Mouse (Mus musculus) T-cell, adult 2 months (primary cell): ENCODE measurements around the gene Fam19a2.

ENCODE experiments used
- DNase-seq: peaks from one replicate; pipeline ENCODE4 v3.0.0; 2022; ENCODE audit warnings: low spot score

The Fam19a2 gene

GRCm38 (mm10) chr10:123263876-123264309 is at the start of gene Fam19a2:
Fam19a2 (plus strand) TSS chr10:123263996.
- peak; percentile 8 for DNase-seq

DNA sequence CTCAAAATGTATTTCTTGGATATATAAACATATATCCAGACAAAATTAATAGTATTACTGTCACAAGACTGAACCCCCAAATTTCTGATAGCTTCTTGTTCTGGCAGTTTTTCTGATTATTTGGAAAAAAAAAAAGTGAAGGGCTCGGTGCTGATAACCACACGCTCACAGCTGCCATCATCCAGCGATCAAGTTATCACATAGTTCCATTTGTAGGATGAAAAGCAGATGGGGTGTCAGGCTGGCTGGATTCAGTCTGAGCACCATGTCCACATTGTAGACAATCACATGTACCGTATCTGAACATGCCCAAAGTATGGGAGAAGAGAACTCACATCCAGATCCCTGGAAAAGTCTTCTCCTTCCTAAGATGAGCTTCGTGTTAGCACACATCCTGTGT is 41.0 kb upstream of the Fam19a2 start:
- DNase-seq: no peak

DNA sequence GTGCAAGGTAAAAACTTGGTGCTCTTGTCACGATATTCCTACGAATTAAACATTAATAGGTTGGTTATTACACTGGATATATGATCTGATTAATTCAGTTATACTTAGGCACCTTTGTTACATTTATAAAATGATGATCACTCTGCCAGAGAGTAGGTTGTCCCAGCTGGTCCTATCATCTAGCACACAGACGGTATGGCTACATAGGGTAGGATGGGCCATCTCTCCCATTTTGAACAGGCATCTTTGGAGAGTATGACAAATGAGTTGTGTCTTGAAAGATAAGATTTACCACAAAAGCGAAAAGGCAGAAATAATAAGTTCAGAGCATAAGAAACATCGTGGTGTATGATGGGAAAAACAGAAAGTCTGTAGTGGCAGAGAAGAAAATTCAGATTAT is 34.4 kb upstream of the Fam19a2 start:
- no peak for DNase-seq

DNA sequence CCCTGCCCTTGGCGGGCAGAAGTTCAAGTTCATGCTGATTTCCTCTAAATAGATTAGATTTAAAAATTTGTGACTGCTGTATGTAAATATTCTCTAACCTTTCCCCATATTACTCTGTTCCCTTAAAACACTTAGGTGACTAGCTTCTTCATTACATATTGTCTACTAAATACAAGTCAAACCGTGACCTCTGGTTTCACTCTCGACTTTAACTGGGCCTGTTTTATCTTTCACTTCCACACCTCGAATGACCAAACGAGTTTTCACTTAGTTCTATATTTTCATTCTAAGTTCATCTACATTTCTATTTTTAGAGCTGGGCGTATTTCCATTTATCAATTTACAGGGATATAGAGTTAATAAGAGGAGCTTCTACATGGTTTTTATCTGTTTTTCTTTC is 15.7 kb upstream of the Fam19a2 start:
- no peak for DNase-seq

GRCm38 (mm10) chr10:123251904-123252303 is 11.9 kb upstream of the Fam19a2 start:
- no peak for DNase-seq

DNA sequence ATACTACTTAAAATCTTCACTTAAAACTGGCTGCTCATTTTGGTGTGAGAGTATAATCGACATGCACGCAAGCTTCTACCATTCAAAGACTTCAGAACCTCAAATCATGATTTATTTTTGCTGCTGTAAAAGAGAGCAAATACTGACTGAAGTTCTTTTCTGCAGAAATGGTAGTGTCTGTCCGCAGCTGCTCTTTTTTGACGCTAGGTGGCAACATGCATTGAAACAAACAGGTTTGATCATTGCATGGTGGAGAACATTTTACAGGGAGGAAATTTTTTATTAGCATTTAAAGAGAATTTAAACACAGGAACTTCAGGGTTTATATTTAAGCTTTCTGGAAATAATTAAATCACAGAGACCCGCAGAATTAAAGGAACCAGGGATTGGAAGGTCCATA is 9.5 kb upstream of the Fam19a2 start:
- DNase-seq: no peak

- DNase-seq: no peak
These were observed 8.0 kb upstream of the Fam19a2 start for GRCm38 (mm10) chr10:123255674-123256348.

DNA sequence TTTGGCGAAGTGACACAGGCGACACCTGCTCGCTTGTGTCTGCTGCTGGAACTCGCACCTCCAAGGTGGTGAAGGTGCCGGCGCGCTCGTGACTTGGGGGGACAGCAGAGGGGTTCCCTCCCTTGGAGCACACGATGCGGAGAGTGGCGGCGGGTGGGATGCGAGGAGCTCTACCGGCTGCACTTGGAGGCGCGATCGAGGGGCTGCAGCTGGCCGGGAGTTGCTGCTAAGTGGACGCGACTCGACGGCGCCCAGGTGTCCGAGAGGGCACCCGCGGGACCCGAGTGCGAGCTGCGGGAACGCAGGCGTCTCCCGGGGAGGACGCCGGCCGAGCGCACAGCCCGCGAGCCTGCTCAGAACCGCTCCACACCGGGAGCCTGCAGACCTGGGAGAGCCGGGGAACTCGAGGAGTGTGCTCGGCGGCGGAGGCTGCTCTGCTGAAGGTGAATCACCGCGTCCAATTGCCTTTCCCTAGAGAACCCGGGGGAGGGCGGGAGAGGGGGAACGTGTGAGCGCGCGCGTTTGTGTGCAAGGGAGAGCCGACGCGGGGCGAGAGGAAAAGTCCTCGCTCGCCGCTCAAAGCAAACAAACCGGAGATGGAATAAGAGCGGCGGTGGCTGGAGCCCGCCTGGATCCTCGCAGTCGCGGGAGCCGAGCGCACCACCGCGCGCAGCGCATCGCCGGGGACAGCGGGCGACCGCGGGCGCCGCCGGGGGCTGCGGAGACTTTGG is 830 bp downstream of the Fam19a2 start:
- no peak for DNase-seq

- DNase-seq: no peak
These were observed 1.5 kb downstream of the Fam19a2 start for GRCm38 (mm10) chr10:123265241-123265790.

DNA sequence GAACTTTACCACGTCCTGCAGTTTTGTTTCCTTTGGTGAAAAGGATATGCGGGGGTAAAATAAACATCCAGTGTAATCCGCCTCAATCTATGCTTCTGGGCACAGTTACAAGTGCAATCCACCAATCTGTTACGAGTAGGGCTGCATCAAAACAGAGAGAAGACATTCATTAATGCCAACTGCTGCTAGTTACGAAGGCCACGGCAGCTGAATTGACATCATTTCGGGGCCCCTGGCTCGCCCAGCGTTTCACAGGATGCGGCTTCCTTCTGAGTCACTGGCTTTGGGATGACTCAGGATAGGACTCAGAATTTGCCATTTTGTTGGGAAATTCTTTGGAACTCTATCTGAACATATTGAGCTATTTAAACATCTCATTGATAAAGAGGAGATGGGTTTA is 4.8 kb downstream of the Fam19a2 start:
- DNase-seq: no peak

DNA sequence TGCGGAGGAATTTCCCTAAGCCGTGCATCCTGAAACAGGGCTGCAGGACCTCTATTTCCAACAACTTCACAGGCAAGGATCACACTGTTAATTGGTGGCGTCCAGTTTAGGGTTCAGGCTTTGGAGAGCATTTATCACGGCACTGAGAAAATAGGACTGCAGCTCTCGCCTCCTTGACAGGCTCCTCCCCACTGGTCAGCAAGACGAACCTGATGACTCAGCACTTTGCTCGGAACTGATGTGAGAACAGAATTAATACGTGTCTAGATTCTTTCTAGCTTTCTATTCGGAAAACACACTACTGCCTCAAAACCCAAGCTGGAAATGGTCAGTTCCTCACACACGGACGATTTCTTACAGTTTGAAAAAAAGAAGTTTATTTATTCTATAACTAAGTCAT is 10.8 kb downstream of the Fam19a2 start:
- no peak for DNase-seq

GRCm38 (mm10) chr10:123307300-123307699 is 43.5 kb downstream of the Fam19a2 start:
- no peak for DNase-seq

DNA sequence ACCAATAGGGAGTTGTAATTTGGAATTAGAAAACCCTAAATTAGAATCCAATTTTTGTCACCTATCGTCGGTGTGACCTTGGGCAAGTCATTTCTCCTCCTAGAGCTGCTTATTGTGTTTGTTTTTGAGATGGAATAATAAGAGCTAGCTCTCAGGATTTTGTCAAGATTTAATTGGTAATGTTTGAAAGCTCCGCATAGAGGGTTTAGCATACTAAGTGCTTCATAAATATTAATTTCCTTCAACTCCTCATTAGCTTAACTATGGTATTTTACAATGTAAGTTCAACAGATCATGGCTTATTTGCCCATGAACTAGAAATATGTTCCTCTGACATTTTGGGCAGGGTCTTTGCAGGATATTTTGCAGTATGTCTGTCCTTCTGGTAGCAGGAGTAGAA is 62.5 kb downstream of the Fam19a2 start:
- DNase-seq: no peak

GRCm38 (mm10) chr10:123341280-123341679 is 77.5 kb downstream of the Fam19a2 start:
- no peak for DNase-seq

DNA sequence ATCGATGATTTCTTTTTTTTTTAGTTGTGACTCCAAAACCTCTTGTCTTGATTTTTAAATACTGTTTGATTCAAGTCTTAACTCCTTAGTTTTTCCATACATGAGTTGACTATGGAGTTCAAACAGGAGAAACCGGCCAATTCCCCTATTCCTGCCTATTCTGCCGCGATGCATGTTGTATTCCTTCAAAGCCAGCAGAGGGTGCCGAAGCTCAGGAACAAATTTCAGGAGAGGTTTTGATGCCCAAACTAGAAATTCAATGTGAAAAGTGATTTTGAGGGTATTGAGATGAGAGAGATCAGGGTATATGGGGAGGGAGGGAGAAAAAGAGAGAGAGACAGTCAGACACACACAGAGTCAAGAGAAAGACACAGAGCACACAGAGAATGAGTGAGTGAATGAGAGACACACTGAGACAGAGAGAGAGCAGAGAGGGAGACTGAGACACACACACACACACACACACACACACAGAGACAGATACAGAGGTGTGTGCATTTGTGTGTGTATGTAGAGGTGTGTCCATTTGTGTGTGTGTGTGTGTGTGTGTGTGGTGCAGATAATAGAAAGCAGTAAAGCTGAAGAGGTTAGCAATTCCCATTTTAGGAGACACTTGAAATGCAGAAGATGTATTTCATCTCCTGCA is 78.9 kb downstream of the Fam19a2 start:
- no peak for DNase-seq

GRCm38 (mm10) chr10:123346301-123346700 is 82.5 kb downstream of the Fam19a2 start:
- DNase-seq: no peak

GRCm38 (mm10) chr10:123353667-123354066 is 89.9 kb downstream of the Fam19a2 start:
- no peak for DNase-seq

GRCm38 (mm10) chr10:123357010-123357409 is 93.2 kb downstream of the Fam19a2 start:
- no peak for DNase-seq

DNA sequence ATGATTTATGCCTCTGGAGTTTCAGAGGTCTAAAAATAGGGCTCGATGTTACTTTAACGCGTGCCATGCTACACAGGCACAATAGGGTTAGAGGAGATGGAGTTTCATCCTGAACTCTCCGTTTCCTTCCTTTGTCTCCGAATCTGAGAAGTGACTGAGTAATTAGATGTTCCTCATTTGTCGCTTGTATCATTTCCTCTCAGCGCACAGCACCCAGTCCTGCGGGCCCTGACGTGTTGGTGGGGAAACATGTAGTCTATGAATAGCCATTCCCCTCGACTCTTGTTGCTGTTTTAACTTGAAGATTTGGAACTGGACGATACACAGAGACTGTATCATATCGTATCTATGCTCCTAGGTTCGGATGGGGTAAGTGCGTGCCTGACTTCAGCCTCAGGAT is 96.7 kb downstream of the Fam19a2 start:
- no peak for DNase-seq

DNA sequence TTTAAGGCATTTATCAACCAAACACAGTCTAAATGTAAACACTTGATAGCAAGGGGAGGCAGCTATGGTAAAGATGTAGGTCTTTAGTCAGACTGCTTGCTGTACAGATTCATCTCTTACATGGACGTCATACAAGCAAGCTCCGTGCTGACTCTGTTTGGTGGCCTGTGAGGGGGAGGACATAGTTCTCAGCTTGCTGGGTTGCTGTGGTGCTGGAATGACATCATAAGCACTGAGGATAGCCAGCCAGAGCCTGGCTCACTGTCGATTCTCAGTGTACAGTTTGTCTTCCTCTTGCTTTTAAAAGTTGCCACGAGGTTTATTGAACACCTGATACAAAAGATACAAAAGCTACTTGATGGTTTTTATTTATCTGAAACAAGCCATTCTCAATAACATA is 100.8 kb downstream of the Fam19a2 start:
- no peak for DNase-seq

GRCm38 (mm10) chr10:123367152-123367864 is 103.5 kb downstream of the Fam19a2 start:
- DNase-seq: no peak

DNA sequence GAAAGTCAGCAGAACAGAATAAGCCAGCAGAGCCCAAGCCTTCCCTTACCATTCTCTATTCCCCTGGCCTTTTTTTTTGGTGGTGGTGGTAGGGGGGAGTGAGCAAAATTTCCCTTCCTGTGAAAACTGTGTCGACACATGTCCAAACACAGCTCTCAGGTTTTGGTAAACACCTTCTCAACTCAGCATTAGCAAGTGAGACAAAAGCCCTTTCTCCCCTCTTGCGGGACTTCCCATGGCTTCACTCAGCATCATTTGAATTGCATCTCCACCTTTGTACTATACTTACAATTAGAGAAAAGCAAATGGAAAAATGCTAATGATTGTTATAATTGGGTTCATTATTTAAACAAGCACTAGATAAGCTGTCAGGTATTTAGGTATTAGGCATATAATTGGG is 119.5 kb downstream of the Fam19a2 start:
- no peak for DNase-seq
